Mouse (Mus musculus) neural tube, embryonic 14.5 days (tissue): ENCODE data around the gene Osr1. TPM values are rescaled to one million over a fixed set of nuclear protein-coding genes. Genes with fewer than 3 reads are reported as not detected.

Source experiments
- ATAC-seq: fragments of 200-750 bp; cut with Nextera tagmentation; 2 replicates; pipeline ENCODE4 v1.8.0; 2017; ENCODE audit warnings: low read depth, mild to moderate bottlenecking, moderate TSS enrichment, moderate library complexity
- H3K27ac ChIP-seq: fragments of 300-500 bp; sonication (generic); 2 replicates; pipeline ENCODE4 v1.5.1; 2014; ENCODE audit warnings: low read depth, mild to moderate bottlenecking, control low read depth, low read length, moderate library complexity, mixed read lengths
- H3K27me3 ChIP-seq: fragments of 300-500 bp; sonication (generic); 2 replicates; pipeline ENCODE4 v1.6.1; 2014; ENCODE audit warnings: low read length; ENCODE audit not compliant: control insufficient read depth, insufficient read depth
- H3K36me3 ChIP-seq: fragments of 300-500 bp; sonication (generic); 2 replicates; pipeline ENCODE4 v1.6.1; 2014; ENCODE audit warnings: low read length, mixed read lengths; ENCODE audit not compliant: control insufficient read depth, insufficient read depth
- H3K4me1 ChIP-seq: fragments of 300-500 bp; sonication (generic); 2 replicates; pipeline ENCODE4 v1.6.1; 2014; ENCODE audit warnings: low read length; ENCODE audit not compliant: control insufficient read depth, insufficient read depth
- H3K4me2 ChIP-seq: fragments of 300-500 bp; sonication (generic); 2 replicates; pipeline ENCODE4 v1.6.1; 2014; ENCODE audit warnings: mild to moderate bottlenecking, low read depth, low read length, control low read depth
- H3K4me3 ChIP-seq: fragments of 300-500 bp; sonication (generic); 2 replicates; pipeline ENCODE4 v1.5.1; 2014; ENCODE audit warnings: low read depth, low read length, control low read depth, mixed read lengths
- H3K9ac ChIP-seq: fragments of 300-500 bp; sonication (generic); replicated peaks from 2 replicates; pipeline ENCODE4 v1.6.1; 2014; ENCODE audit warnings: low read depth, mild to moderate bottlenecking, control low read depth, low read length, mixed read lengths
- H3K9me3 ChIP-seq: fragments of 300-500 bp; sonication (generic); 2 replicates; pipeline ENCODE4 v1.6.1; 2016; ENCODE audit warnings: low read length; ENCODE audit not compliant: control insufficient read depth
- WGBS: fragments of 180-500 bp; shearing (Covaris S2); extraction: QIAGEN DNeasy Blood & Tissue Kit; methylation state at CpG from one replicate; pipeline ENCODE4 v1.1.7; 2014; 5-methylcytosine and 5-hydroxymethylcytosine counted together
- polyA plus RNA-seq: library from polyadenylated mRNA; unstranded; fragments of >200 nt; fragmentation: Nextera tagmentation; extraction: Ambion mirVana; gene quantifications from 2 replicates; pipeline ENCODE4 v1.2.1, GENCODE M21; 2014

The Osr1 gene
- polyA plus RNA-seq, 1 experiment from 2014 or later = 1.9 TPM

- WGBS = 2% methylated on average over 14 of the region's 14 CpGs
- Histone ChIP-seq H3K4me3 (no peak overlapping the region), H3K9me3 (no peaks in the 10 kb centered on the region), H3K4me1 (peaks cover 3% of the 10 kb centered on the region; the same call in 1 of the 2 replicates), H3K4me2 (no peak overlapping the region), H3K9ac (no peak overlapping the region), H3K27ac (no peak overlapping the region), H3K27me3 (peaks cover 59% of the 10 kb centered on the region), H3K36me3 (no peaks in the 10 kb centered on the region)
- no peak for ATAC-seq
These were observed 12.5 kb downstream of the Osr1 start for GRCm38 (mm10) chr12:9582248-9582995.

DNA sequence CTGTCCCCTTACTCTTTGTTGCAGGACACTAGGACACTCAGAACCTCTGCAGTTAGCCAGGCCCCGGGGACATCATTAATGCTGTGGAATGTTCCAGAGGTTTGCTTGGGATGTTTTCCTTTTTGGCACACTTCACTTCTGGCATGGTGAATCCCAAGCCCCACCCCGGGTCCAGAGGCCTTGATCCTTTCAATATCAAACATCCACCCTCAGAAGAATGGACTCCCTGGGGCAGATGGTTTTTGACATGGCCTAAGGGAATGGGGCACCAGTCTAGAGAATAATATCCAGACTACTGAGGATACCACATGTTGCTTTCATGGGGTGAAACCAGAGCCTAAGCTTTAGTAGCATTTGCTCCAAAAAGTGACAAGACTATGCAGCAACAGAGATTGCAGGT, 13.5 kb downstream of the Osr1 start:
- H3K4me3 ChIP-seq = no peak overlapping the region
- no peak for ATAC-seq
- H3K36me3 ChIP-seq = no peaks in the 10 kb centered on the region
- peaks cover 3% of the 10 kb centered on the region; the same call in 1 of the 2 replicates for H3K4me1 ChIP-seq
- H3K9ac ChIP-seq = no peak overlapping the region
- H3K27ac ChIP-seq = no peak overlapping the region
- H3K4me2 ChIP-seq = no peak overlapping the region
- 10% methylated on average over 2 of the region's 2 CpGs for WGBS
- H3K27me3 ChIP-seq = peaks cover 50% of the 10 kb centered on the region
- H3K9me3 ChIP-seq = no peaks in the 10 kb centered on the region

GRCm38 (mm10) chr12:9584366-9585084, 14.6 kb downstream of the Osr1 start:
- WGBS = under 1% methylated on average over 23 of the region's 23 CpGs

GRCm38 (mm10) chr12:9585085-9585453, 15.2 kb downstream of the Osr1 start:
- 4% methylated on average over 7 of the region's 7 CpGs for WGBS
- ATAC-seq = no peak; the same call in 1 of the 2 replicates
- Histone ChIP-seq H3K4me3 (peak overlapping the region; percentile 36), H3K4me1 (peaks cover 3% of the 10 kb centered on the region; the same call in 1 of the 2 replicates), H3K27ac (no peak overlapping the region), H3K9me3 (no peaks in the 10 kb centered on the region), H3K4me2 (peak overlapping the region; percentile 61), H3K27me3 (peaks cover 34% of the 10 kb centered on the region), H3K9ac (peak overlapping the region; percentile 43), H3K36me3 (no peaks in the 10 kb centered on the region)

More at GRCm38 (mm10) chr12:9584366-9585084, 14.6 kb downstream of the Osr1 start:
- H3K27me3 ChIP-seq = peaks cover 39% of the 10 kb centered on the region
- peak overlapping the region; percentile 36 for H3K4me3 ChIP-seq
- ATAC-seq = peak; percentile 95
- no peaks in the 10 kb centered on the region for H3K9me3 ChIP-seq
- H3K27ac ChIP-seq = no peak overlapping the region
- peaks cover 3% of the 10 kb centered on the region; the same call in 1 of the 2 replicates for H3K4me1 ChIP-seq
- no peaks in the 10 kb centered on the region for H3K36me3 ChIP-seq
- peak overlapping the region; percentile 61 for H3K4me2 ChIP-seq
- peak overlapping the region; percentile 43 for H3K9ac ChIP-seq

DNA sequence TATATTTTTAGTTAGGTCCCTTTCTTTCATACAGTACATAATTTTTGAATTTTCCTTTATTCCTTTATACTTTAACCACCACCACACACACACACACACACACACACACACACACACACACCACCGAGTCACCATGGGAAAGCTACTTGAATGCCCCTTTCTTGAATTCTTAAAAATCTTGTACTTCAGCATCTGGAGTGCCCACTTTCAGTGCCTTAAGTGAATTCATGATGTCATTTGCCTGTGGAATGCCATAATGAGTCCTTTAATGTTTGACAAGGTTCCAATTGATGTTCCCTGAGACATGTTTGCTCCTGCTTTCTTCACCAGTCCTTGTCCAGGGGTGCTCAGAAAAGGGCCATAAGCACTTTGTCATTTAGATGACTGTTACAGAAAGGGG, 17.8 kb downstream of the Osr1 start:
- H3K27me3 ChIP-seq = peaks cover 13% of the 10 kb centered on the region
- WGBS = 88% methylated on average over 1 of the region's 1 CpGs
- peaks cover 3% of the 10 kb centered on the region; the same call in 1 of the 2 replicates for H3K4me1 ChIP-seq
- ATAC-seq = no peak
- H3K36me3 ChIP-seq = no peaks in the 10 kb centered on the region
- no peak overlapping the region for H3K4me3 ChIP-seq
- no peak overlapping the region for H3K27ac ChIP-seq
- no peaks in the 10 kb centered on the region for H3K9me3 ChIP-seq
- no peak overlapping the region for H3K9ac ChIP-seq
- H3K4me2 ChIP-seq = no peak overlapping the region

DNA sequence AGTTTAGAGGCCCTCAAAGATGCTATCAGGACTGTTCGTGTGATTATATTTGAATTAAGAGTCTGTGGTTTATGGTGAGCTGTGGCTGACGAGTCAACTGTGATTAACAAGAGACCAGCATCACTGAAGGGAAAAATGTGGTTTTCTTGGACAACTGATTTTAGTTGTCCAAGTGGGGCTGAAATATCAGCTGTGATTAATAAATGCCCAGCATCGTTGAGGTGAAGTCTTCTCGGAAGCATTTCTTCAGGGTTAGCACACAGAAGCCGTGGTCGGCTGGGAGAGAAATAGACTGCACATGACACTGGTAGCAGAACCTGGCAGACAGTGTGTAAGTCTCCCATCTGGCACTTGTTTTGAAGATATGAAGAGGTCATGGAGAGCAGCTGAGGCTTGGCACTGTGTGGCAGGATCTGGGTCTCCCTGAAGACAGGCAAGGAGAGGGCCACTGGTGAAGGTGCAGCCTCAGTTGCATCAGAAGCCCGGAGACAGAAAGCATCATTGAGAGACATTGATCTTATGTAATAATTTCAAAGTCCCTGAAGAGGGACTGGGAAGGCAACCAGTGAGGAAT, 19.7 kb downstream of the Osr1 start:
- 71% methylated on average over 7 of the region's 7 CpGs for WGBS
- Histone ChIP-seq H3K27me3 (no peaks in the 10 kb centered on the region), H3K9ac (no peak overlapping the region), H3K9me3 (no peaks in the 10 kb centered on the region), H3K27ac (no peak overlapping the region), H3K36me3 (no peaks in the 10 kb centered on the region), H3K4me2 (no peak overlapping the region), H3K4me1 (peaks cover 3% of the 10 kb centered on the region; the same call in 1 of the 2 replicates), H3K4me3 (no peak overlapping the region)
- no peak for ATAC-seq

GRCm38 (mm10) chr12:9591141-9591540, 21.2 kb downstream of the Osr1 start:
- H3K9me3 ChIP-seq = no peaks in the 10 kb centered on the region
- no peak overlapping the region for H3K9ac ChIP-seq
- no peaks in the 10 kb centered on the region for H3K4me1 ChIP-seq
- H3K27me3 ChIP-seq = no peaks in the 10 kb centered on the region
- no peak overlapping the region for H3K4me3 ChIP-seq
- 62% methylated on average over 3 of the region's 3 CpGs for WGBS
- no peak overlapping the region for H3K27ac ChIP-seq
- no peak for ATAC-seq
- no peak overlapping the region for H3K4me2 ChIP-seq
- no peaks in the 10 kb centered on the region for H3K36me3 ChIP-seq

DNA sequence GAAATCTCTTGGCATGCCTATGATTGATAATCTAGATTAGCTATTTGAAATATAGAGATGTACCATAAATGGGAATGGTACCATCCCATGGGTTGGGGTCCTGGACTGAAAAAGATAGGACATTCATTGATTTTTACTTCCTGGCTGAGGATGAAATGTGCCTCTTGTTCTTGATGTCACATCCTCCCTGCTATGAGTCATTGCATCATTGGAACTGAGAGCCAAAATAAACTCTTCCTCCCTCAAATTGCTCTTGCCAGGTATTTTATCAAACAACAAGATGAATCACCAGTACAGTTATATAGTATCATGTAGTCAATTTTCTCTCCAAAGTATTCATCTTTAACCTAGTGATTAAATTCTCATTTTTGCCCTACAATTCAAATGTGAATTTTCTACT, 28.3 kb downstream of the Osr1 start:
- no peak overlapping the region for H3K27ac ChIP-seq
- H3K9ac ChIP-seq = no peak overlapping the region
- no peak overlapping the region for H3K4me2 ChIP-seq
- no peaks in the 10 kb centered on the region for H3K27me3 ChIP-seq
- no peaks in the 10 kb centered on the region for H3K36me3 ChIP-seq
- no peaks in the 10 kb centered on the region for H3K9me3 ChIP-seq
- H3K4me1 ChIP-seq = no peaks in the 10 kb centered on the region
- no peak overlapping the region for H3K4me3 ChIP-seq
- ATAC-seq = no peak
